Mouse (Mus musculus): Measurements from ENCODE around the gene Supt6. TPM values are rescaled to one million over a fixed set of nuclear protein-coding genes. Genes with fewer than 3 reads are reported as not detected.

The Supt6 gene
- polyA plus RNA-seq, 2 experiments from 2014 or later = 14.4 to 18.0 TPM

DNA sequence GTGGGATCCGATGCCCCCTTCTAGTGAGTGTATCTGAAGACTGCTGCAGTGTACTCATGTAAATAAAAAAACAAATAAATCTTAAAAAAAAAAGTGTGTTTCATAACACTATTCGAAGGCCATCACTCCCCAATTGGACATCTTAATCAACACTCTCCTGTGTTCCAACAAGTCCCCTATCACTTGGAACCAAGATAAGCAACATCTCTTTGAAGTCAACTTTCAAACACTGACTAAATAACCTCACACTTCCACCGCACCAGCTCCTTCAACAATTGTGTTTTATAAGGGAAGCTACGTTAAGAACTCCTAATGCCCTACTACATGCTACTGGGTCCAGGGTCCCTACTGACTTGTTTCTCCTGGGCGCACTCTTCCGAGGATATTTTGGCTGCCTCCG, 63.3 kb downstream of the Supt6 start:
- no peak for ATAC-seq

DNA sequence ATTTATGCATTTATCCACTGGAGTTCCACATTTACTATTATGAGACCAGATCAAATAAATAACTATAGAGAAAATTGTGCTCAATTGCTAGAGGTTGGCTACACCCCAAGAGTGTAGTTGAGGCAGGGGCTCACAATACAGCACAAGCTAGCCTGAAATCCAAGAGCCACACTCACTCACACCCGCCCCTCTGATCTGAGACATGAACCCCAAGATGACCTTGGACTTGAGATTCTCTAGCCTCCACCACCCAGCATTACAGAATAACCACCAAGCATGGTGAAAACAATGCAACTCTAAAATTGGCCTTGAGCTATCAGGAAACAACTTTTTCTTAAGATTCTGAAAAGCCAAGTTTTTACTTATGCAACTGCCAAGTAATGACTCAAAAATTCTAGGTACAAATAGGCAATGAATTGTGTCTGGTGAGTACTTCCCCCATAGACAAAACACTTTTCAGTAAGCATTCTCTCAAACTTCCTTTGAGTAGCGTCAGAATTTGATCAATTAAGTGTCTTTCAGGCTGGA, 63.9 kb downstream of the Supt6 start:
- ATAC-seq = no peak

DNA sequence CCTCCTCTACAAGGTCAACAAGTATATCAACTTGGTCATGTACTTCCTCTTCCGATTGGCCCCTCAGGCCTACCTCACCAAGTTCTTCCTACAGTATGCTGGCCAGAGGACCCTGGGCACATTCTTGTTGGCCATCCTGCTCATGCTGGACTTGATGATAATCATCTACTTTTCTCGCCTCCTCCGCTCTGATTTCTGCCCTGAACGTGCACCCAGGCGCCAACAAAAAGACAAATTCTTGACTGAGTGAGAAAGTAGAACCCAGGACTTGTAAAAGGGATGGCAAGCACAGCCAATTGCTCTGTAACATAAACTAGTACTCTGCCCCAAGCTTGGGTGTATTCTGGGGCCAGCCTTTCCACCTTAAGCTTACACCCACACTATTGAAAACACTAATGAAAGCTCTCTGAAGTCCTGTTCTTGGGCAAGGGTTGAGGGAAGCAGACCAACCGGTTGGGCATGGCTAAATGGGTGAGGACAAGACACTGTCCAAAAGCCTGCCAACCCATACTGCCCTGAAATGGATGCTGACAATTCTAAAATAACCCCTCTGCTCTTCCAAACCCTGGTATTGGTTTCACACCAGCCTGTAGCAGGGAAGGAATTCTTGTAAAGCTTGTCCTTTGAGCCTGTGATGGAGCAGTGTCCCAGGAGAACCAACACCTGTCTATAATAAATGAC, 65.6 kb downstream of the Supt6 start:
- no peak for ATAC-seq

DNA sequence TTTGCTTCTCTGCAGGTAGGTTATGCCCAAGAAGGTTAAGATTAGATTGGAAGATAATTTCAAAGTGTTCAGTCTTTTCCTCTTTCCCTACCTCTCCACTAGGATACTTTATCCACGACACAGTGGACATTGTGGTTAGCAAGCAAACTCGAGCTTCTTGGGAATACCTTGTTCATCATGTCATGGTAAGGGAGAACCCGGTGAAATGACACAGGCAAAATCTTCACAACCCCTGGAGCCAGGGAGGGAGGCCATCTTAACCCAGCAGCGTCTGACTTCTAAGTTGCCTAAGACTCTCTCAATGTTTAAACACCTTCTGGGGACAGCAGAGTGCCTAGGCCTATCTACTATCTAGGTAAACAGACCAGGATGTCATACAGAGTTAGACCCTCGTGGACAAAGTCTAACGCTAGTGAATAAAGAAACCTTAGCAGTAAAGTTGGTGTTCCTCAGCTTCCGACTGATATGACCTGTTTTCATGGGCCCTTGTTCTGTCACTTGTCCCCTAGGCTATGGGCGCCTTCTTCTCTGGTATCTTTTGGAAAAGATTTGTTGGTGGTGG, 66.3 kb downstream of the Supt6 start:
- no peak for ATAC-seq

DNA sequence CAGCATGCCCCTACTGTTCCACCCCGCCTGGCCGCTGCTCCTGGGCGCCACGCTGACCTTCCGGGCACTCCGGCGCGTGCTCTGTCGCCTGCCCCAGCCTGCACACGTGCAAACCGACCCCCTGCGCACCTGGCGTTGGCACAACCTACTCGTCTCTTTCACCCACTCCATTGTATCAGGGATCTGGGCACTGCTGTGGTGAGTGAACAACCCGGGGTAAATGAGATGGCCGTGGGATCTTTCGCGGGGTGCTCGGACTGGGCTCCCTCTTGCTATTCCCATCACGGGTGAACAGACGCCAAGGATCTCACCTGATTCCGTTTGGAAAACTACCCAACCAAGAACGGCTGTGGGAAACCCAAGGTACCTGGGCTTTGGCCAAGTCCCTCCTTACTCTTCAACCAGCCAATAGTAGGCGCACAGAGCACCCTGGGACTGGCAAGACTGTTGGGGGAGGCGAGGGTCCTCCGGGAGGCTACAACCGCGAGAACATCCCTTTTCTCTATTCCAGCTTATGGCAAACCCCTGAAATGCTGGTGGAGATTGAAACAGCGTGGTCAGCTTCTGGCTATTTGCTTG, 66.8 kb downstream of the Supt6 start:
- no peak for ATAC-seq

DNA sequence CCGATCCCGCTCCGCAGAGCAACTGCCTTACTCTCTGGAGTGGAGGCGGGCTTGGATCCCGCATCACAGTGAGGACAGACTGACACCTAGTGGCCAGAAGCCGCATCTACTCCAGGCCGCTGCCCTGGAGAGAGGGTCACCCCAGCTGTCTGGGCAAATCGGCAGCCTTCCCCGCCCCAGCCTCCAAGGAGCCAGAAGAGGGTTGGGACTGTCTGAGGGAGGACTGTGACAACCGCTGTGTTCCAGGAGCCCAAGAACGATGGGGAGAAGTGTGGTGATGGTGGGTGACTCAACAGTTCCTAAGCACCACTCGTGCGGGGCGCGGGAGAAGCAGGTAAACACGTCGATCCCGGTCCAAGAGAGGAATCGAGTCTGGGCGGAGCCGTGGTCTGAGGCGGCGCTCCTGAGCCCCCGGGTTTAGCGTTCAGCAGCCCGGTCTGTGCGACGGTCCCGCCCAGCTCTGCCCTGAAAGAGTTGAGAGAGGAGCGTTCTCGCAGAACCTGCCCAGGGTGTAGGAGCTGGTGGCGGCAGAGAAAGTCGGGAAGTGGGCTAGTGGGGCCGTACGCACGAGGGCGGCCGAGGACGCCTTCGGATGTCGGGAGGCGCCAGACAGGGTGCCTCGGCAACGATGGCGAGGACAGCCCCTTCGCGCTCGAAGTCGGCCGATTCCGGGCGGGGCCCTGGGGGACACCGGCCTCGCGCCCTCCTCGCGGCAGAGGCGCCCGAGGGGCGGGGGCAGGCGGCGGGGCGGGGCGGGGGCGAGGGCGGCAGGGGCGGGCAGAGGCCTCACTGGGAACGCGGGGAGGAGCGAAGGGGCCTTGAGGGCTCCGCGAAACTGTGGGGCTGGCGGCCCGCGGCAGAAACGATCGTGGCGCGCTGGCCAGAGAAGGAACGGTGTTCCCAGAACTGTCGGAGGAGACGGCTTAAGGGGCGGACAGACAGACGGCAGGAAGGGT, 67.6 kb downstream of the Supt6 start:
- peak; percentile 58 for ATAC-seq

DNA sequence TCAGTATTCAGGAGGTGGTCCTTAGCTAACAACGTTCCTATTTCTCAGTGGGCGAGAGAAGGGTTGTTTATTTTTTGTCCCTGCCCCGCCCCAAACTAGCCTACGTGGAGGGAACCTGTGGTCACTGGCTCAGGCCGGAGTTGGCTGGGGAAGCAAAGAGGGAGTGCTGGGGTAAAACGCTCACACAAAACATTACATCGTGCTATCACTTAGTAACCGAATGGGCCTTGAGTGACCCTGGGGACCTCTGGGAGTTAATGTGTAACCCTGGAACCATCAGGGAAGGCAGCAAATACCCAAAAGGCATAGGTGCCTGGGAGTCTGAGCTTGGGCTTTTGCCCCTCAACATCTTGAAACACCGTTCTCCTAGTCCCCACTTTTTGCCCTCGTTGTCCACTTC, 68.3 kb downstream of the Supt6 start:
- ATAC-seq = no peak

DNA sequence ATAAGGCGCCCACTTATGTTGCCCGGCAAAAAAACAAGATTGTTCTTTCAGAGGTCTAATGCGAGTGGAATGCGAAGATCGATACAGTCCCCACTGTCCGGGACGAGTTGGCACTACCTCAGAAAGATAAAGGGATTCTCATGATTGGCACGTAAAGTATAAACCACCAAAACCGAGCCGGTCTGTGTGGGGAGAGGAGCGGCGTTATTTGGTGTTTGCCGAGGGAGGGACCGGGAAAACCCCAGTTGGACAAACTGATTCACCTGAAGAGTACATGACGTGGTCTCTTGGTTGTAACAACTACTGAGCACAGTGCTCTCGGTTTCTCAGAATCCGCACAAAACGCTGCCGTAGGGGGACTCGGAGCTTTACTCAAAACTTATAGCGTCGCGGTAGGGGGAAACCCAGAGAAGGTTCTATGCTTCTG, 68.9 kb downstream of the Supt6 start:
- peak; percentile 34 for ATAC-seq

DNA sequence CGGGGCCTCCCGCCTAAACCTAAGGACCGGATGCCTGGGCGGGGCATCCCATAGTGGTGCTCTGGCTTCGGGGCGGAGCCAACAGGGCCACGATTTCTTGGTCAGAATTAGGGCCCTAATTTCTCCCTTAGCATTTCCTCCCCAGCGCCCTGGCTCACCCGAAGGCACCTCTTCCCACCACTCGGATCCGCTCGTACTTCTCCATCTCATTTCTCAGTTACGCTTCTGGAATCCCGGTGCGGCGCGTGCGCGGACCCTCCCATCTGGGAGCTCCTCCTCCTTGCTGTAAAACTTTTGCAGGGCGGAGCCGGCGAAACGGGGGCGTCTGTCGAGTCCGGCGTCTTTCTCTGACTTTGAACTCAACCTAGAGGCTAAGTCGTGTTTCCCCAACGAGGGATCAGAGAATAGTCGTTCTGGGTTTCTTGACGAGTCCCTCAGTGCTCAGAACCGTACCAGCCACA, 69.4 kb downstream of the Supt6 start, which contains the start of the genes Nek8 and Tlcd1:
Gene Nek8 (minus strand): TSS at position 274 of the 461 bp plus-strand sequence.
Gene Tlcd1 (plus strand): TSS at position 310 of the 461 bp plus-strand sequence.
- ATAC-seq = peak; percentile 53

DNA sequence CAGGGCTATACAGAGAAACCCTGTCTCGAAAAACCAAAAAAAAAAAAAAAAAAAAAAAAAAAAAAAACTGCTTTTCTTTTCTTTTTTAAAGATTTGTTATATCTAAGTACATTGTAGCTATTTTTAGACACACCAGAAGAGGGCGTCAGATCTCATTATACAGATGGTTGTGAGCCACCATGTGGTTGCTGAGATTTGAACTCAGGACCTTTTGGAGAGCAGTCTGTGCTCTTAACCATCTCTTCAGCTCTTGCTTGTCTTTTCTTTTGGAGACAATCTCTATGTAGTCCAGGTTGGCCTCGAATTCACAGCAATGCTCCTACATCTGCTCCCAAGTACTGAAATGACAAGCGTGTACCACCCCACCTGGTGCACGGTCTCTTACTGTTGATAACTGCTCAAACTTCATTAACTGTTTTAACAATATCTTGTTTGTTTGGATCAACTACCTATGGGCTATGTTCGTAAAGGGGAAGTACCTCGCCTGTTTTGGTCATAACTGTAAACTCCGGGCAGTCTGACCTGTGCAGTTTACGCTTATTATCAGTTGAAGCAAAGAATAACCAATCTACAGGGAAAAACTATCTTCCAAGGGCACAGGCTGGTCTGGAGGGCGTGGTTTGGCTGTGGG, 69.9 kb downstream of the Supt6 start:
- ATAC-seq = no peak

DNA sequence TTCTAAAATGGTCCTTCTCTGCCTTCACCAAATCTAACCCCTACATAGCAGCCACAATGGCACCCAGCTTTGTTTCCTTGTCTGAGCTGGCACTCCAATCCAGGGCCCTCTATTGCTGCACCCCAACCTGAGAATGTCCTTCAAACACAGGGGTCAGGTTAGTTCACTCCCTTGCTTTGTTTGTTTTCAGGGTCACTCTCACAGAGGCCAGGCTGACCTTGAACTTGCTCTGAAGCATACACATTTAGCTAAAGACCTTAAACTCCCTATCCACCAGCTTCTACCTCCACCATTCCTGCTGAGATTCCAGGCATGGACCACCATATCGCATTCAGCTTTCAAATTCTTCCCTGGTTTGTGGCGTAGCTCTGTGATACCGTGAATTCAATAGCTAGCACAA, 71.3 kb downstream of the Supt6 start:
- ATAC-seq = no peak

DNA sequence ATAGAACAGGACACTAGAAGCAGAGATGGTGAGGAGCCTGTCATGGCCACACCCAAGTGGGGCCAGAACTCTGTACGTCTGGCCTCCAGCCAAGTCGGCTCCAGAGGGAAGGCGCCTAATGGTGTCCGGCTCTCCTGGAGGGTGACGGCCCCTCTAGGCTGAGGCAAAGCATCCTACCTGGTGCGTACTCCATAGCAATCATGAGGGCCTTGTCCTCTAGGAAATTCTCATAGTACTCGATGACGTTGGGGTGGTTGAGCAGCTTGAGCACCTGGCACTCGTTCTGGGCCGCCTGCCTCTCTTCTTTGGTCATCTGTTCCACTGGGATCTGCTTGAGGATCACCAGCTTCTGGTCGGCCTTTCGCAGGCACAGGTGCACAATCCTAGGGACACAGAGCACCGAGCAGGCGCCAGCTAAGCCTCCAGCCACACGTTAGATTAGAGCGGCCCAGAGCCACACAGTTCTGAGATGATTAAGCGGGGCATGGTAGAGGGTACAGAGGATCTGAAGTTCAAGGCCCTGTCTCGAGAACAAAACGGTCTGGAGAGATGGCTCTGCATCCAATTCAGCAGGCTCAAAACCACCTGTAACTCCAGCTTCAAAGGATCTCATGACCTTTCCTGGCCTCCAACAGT, 72.9 kb downstream of the Supt6 start:
- ATAC-seq = no peak

DNA sequence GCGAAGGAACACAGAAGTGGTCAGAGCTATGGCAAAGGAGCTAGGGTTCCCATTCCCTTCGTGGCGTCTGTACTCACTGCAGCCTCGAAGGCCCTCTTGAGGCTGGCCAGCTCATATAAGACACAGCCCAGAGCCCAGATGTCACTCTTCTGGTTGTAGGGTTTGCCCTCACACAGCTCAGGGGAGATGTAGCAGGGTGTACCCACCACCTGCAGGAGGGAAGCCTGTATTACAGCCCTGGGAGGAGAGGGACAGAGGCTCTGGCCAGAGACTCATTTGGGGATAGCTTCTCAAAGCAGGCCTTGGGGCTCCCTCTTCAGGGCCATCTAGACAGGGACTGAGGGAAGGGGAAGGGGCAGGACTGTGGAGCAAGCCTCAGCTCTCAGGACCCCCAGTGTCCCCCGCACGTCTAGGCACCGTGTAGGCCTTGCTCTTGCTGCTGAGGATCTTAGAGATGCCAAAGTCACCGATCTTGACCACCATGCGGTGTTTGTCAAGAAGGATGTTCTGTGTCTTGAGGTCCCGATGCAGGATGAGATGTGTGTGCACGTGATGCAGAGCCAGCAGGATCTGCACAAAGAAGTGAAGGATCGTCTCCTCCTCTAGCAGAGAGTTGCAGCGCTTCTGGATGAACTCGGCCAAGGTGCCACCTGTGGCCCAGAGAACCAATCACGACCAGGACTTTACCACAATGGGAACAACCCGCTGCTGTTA, 73.6 kb downstream of the Supt6 start:
- ATAC-seq = no peak

DNA sequence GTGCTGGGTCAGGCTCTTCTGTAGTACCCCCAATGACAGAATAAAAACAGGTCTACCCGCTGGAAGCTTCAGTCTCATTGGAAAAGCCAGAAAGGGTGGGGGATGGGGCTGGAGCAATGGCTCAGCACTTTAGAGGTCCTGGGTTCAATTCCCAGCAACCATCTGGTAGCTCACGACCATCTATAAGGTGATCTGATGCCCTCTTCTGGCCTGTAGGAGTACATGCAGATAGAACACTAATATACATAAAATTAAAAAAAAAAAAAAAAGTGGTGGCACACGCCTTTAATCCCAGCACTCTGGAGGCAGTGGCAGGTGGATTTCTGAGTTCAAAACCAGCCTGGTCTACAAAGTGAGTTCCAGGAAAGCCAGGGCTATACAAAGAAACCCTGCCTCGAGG, 74.5 kb downstream of the Supt6 start:
- ATAC-seq = no peak

DNA sequence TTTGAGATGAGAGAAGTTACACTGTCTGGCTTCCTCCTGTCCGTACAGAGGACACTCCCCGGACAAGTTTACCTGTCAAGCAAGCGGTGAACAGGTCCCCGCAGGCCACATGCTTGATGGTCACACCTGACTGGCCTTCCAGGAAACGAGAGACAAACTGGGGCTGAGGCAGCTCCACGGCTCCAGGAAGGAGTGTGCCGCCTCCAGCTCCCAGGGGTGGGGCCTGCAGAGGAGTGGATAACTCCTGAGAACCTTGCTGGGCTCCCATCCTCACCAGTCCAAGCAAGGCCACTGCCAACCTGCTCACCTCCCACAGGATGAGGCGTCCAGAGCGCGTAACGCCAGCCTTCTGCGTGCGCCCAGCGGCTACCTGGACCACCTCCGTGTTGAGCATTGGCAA, 75.5 kb downstream of the Supt6 start:
- no peak for ATAC-seq

DNA sequence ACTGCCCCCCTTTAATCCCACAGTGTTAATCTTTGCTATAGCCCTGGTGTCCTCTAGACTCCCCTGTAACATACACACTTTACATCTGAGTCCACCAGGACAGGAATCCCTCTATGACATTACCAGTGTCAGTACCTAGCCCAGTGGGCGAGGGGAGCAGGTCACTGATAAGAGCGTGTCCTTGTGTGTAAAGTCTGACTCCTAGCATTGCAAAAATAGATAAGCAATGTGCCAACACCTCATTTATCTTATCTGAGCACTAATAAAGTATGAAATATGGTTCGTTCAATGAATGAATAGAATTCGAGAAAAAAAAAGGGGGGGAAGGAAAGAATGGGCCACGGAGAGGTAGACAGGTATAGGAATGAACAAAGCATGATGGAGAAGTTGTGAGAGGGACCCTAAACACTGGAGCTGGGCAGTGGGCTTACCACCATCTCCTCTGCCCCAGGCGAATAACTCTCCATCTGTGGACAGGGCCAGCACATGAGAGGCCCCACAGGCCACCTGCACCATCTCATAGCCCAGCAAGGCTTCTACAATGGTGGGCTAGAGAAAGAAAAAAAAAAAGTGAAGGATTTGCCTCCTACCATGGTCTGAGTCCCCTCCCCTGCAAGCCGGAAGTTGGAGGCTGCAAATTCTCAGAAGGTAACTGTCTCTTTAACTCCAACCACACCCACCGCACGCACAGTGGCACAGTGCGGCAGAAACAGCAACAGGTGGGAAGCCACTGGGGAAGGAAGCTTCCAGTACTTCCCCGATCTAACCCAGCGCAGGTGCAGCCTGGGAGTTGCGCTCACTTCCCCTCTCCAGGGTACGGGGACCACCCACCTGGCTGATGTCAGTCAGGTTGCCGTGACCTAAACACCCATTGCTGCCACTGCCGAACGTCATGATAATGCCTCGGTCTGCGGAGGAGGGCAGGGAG, 77.0 kb downstream of the Supt6 start:
- peak; percentile 67 for ATAC-seq

DNA sequence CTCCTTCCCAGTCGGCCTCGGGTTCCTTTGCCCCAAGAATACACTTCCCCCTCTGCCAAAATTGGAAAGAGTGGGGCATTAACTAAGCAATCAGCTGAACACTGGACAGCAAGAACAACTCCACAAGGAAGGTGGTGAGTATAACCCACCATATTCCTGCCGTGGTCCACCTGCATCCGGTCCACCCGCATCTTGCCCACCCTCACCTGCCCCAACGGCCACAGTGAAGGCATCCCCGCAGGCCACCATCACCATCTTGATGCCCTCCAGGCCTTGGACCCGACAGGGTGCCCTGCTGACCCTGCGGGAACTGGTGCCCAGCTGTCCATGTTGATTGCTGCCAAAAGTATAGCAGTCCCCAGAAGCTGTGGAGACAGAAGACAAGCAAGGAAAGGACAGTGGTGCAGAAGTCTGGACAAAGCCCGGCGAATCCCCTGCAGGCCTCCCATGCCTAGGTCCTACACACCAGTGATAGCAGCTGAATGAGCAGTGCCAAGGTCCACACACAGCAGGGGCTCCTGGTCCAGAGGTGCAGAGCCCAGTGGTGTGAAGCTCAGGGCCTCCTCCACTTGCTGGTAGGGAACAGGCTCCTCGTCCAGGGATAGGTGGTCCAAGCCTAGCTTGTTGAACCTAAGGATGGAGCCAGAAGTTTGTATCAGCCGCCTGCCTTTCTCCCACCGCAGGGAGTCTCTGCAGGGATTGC, 78.4 kb downstream of the Supt6 start:
- ATAC-seq = no peak

DNA sequence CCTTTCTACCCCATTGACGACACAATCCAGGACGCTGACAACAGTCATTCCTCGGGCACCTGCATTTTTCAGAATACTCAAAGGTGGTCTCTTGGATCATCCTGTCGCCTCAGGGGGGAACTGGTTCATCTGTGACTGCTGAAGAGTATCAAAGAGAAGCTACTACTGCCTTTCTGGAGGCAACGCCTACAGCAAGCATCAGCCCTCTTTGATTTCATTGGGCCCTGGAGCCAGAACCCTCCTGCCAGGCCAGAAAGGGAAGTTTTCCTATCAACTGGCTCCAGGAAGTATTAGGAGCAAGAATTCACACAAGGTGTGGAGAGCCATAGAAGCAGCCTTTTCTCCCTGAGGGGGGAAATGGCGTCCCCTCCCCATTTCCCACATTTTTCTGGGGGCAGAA, 79.1 kb downstream of the Supt6 start:
- ATAC-seq = no peak

DNA sequence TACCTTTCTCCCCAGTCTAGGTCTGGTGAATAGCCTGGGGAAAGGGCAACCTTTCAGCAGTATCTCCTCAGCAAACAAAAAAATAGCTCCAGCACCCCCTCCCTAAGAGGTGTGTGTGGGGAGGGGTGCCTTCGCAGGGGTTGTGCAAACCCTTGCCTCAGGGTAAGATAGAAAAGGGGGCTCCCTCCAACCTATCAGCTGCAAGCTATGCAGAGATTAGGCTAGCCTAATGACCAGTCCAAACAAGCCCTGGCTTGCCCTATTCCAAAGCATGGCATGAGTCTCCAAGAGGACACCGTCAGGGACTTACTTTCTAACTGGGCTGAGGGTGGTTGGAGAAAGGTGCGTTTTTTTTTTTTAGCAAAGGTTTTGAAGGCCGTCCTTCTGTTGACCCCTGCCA, 79.6 kb downstream of the Supt6 start:
- ATAC-seq = no peak

Data from activated CD4-positive, CD25-positive, alpha-beta regulatory T cell, adult 4 months (primary cell).